In genomic region chr5:75478499-75478898, GRCm38 (mm10) we compare ENCODE assay signal across 28 mouse cellular contexts.
DNase-seq lines count a peak whose midpoint lies in the region; ATAC-seq and TF ChIP-seq lines count a peak whose summit lies in the region.
"Had no signal": no experiment of that assay in that cellular context is flagged by ENCODE, and none has a peak within 500 bp of the region (broad histone marks: within the 10 kb centered on the region; RNA-seq: fewer than 3 reads in every experiment).

No protein-coding gene starts in this region.

- no peak for TF ChIP-seq POLR2A in kidney, adult 2 months (IDR thresholded peaks at IDR 0.05; ENCODE audit: low read depth, low read length)

- H3K4me3 ChIP-seq in intestine, embryonic 14.5 days (ENCODE audit: low read depth, low read length) = no peak overlapping the region
- no peak overlapping the region for H3K4me3 ChIP-seq in intestine, postnatal 0 days (ENCODE audit: low read depth, low read length)
- no peak overlapping the region for H3K4me3 ChIP-seq in lung, postnatal 0 days (ENCODE audit: low read depth, low read length)
- H3K4me3 ChIP-seq in kidney, adult 2 months (ENCODE audit: insufficient read depth, low read depth, low read length) = no peak overlapping the region
- H3K4me3 ChIP-seq: embryonic facial prominence, embryonic 10.5 days; embryonic facial prominence, embryonic 15.5 days; forebrain, embryonic 12.5 days; heart, embryonic 10.5 days; heart, embryonic 15.5 days; layer of hippocampus, adult 2 months; left cerebral cortex, adult 2 months; limb, embryonic 13.5 days; midbrain, embryonic 12.5 days had no signal

- peaks cover 23% of the 10 kb centered on the region for H3K4me1 ChIP-seq in intestine, embryonic 14.5 days (replicated peaks; ENCODE audit: control insufficient read depth, insufficient read depth, low read length)
- H3K4me1 ChIP-seq in intestine, postnatal 0 days (replicated peaks; ENCODE audit: control insufficient read depth, insufficient read depth, low read length) = no peaks in the 10 kb centered on the region
- H3K4me1 ChIP-seq in lung, postnatal 0 days (ENCODE audit: insufficient read depth, low read depth, low read length) = no peaks in the 10 kb centered on the region
- no peaks in the 10 kb centered on the region for H3K4me1 ChIP-seq in kidney, adult 2 months (ENCODE audit: control insufficient read depth, insufficient read depth, low read length)
- H3K4me1 ChIP-seq: embryonic facial prominence, embryonic 15.5 days; heart, embryonic 10.5 days; heart, embryonic 15.5 days had no signal

- no peak overlapping the region for H3K9ac ChIP-seq in intestine, embryonic 14.5 days (ENCODE audit: low read length)
- H3K9ac ChIP-seq in intestine, postnatal 0 days (ENCODE audit: low read depth, low read length) = no peak overlapping the region
- no peak overlapping the region for H3K9ac ChIP-seq in lung, postnatal 0 days (replicated peaks; ENCODE audit: low read depth)
- H3K9ac ChIP-seq: embryonic facial prominence, embryonic 15.5 days; forebrain, embryonic 12.5 days; heart, embryonic 15.5 days; limb, embryonic 13.5 days; midbrain, embryonic 12.5 days had no signal

- peak; percentile 86 for TF ChIP-seq EP300 in lung, postnatal 0 days (IDR thresholded peaks at IDR 0.05)

- intact Hi-C loops in gastrocnemius, postnatal 14 days (cut with DNase I; ENCODE audit: low total_unique reads) = no loop called here

- no peaks in the 10 kb centered on the region for H3K9me3 ChIP-seq in intestine, embryonic 14.5 days (ENCODE audit: control insufficient read depth, low read length)
- H3K9me3 ChIP-seq in intestine, postnatal 0 days (ENCODE audit: control insufficient read depth) = no peaks in the 10 kb centered on the region
- no peaks in the 10 kb centered on the region for H3K9me3 ChIP-seq in lung, postnatal 0 days (ENCODE audit: low read length)
- H3K9me3 ChIP-seq: embryonic facial prominence, embryonic 10.5 days; embryonic facial prominence, embryonic 15.5 days; forebrain, embryonic 12.5 days; heart, embryonic 10.5 days; heart, embryonic 15.5 days; limb, embryonic 13.5 days; midbrain, embryonic 12.5 days had no signal

- no peaks in the 10 kb centered on the region for H3K27me3 ChIP-seq in intestine, embryonic 14.5 days (replicated peaks; ENCODE audit: control insufficient read depth, insufficient read depth, low read length)
- no peaks in the 10 kb centered on the region for H3K27me3 ChIP-seq in intestine, postnatal 0 days (replicated peaks; ENCODE audit: control insufficient read depth, insufficient read depth, low read length)
- H3K27me3 ChIP-seq in lung, postnatal 0 days (replicated peaks; ENCODE audit: insufficient read depth, low read length) = no peaks in the 10 kb centered on the region
- no peaks in the 10 kb centered on the region for H3K27me3 ChIP-seq in kidney, adult 2 months (replicated peaks; ENCODE audit: control insufficient read depth, insufficient read depth, low read length)
- H3K27me3 ChIP-seq: CH12.LX; embryonic facial prominence, embryonic 15.5 days; heart, embryonic 15.5 days; limb, embryonic 13.5 days had no signal

- DNase-seq in intestine, embryonic 14.5 days (ENCODE audit: low spot score) = no peak
- DNase-seq in lung, postnatal 0 days (ENCODE audit: low spot score) = peak; percentile 68
- peak; percentile 33 to 46 for DNase-seq in lung, postnatal 4 days
- DNase-seq in gastrocnemius, postnatal 14 days = no peak
- DNase-seq in natural killer cell, adult 2 months (ENCODE audit: low spot score in 2 of 2) = no peak
- no peak for DNase-seq in kidney, adult 2 months
- DNase-seq: adrenal gland, adult 8-10 months; cerebellum, adult 8-10 months; cerebellum, postnatal 25 days; gastrocnemius, postnatal 25 days; heart, adult 11 months; kidney, adult 8-10 months; kidney, postnatal 14 days; right cerebral cortex, postnatal 25 days; thymus, postnatal 4 days had no signal

- H3K36me3 ChIP-seq in intestine, embryonic 14.5 days (ENCODE audit: control insufficient read depth, insufficient read depth, low read length) = no peaks in the 10 kb centered on the region
- H3K36me3 ChIP-seq in intestine, postnatal 0 days (ENCODE audit: control insufficient read depth, insufficient read depth) = no peaks in the 10 kb centered on the region
- H3K36me3 ChIP-seq in lung, postnatal 0 days (ENCODE audit: insufficient read depth, low read length) = no peaks in the 10 kb centered on the region
- H3K36me3 ChIP-seq in kidney, adult 2 months (ENCODE audit: control insufficient read depth, insufficient read depth, low read length) = no peaks in the 10 kb centered on the region
- H3K36me3 ChIP-seq: embryonic facial prominence, embryonic 10.5 days; embryonic facial prominence, embryonic 15.5 days; forebrain, embryonic 12.5 days; heart, embryonic 10.5 days; heart, embryonic 15.5 days; limb, embryonic 13.5 days; midbrain, embryonic 12.5 days had no signal

- no peak overlapping the region for H3K27ac ChIP-seq in intestine, embryonic 14.5 days (ENCODE audit: low read depth)
- H3K27ac ChIP-seq in intestine, postnatal 0 days (ENCODE audit: low read depth, low read length) = no peak overlapping the region
- no peak overlapping the region; the same call in 1 of the 2 replicates for H3K27ac ChIP-seq in lung, postnatal 0 days (ENCODE audit: low read length)
- no peak overlapping the region for H3K27ac ChIP-seq in kidney, adult 2 months (ENCODE audit: insufficient read depth, low read depth, low read length)
- H3K27ac ChIP-seq: embryonic facial prominence, embryonic 10.5 days; embryonic facial prominence, embryonic 15.5 days; forebrain, embryonic 12.5 days; heart, embryonic 10.5 days; heart, embryonic 15.5 days; hindbrain, postnatal 0 days; layer of hippocampus, adult 2 months; left cerebral cortex, adult 2 months; limb, embryonic 13.5 days; midbrain, embryonic 12.5 days had no signal

- H3K4me2 ChIP-seq in intestine, embryonic 14.5 days (ENCODE audit: low read length) = no peak overlapping the region
- no peak overlapping the region for H3K4me2 ChIP-seq in intestine, postnatal 0 days (replicated peaks; ENCODE audit: low read depth)
- H3K4me2 ChIP-seq in lung, postnatal 0 days (replicated peaks; ENCODE audit: low read depth, low read length) = no peak overlapping the region
- H3K4me2 ChIP-seq: embryonic facial prominence, embryonic 15.5 days; forebrain, embryonic 12.5 days; heart, embryonic 15.5 days; limb, embryonic 13.5 days; liver, embryonic 11.5 days; midbrain, embryonic 12.5 days had no signal

- TF ChIP-seq CTCF in intestine, postnatal 0 days (IDR thresholded peaks at IDR 0.05; ENCODE audit: low read depth) = no peak
- TF ChIP-seq CTCF in lung, postnatal 0 days (IDR thresholded peaks at IDR 0.05) = no peak
- TF ChIP-seq CTCF in kidney, adult 2 months (conservative IDR thresholded peaks at IDR 0.05; ENCODE audit: insufficient read depth, insufficient read length, low read depth, low read length) = no peak

- 6% methylated on average over 1 of the region's 1 CpGs for WGBS in intestine, embryonic 14.5 days
- WGBS in intestine, postnatal 0 days = 6% methylated on average over 1 of the region's 1 CpGs
- 17% methylated on average over 1 of the region's 1 CpGs for WGBS in lung, postnatal 0 days
- WGBS in kidney, adult 2 months = 24% methylated on average over 1 of the region's 1 CpGs

- ATAC-seq in intestine, embryonic 14.5 days (replicated peaks; ENCODE audit: low FRiP score, low TSS enrichment, low read depth) = 0 out of 2 replicates have a peak, but pooled peaks have one; percentile 55
- 0 out of 2 replicates have a peak, but pooled peaks have one; percentile 25 for ATAC-seq in intestine, postnatal 0 days
- ATAC-seq in lung, postnatal 0 days = peak; percentile 87
- ATAC-seq: hindbrain, postnatal 0 days had no signal

Comparison
In these comparisons a context has a peak if more than half of its experiments do, and no peak if none do; other contexts are left out.
1. ATAC-seq: peak in every context shown above with its lines; median percentile 87 in lung, postnatal 0 days; 55 in intestine, embryonic 14.5 days; 25 in intestine, postnatal 0 days.
2. DNase-seq: peak in lung, postnatal 0 days (single experiment) and lung, postnatal 4 days (2 of 2); none in intestine, embryonic 14.5 days (single experiment), gastrocnemius, postnatal 14 days (single experiment), natural killer cell, adult 2 months (0 of 2) and kidney, adult 2 months (single experiment).